Mouse (Mus musculus) hindbrain, embryonic 13.5 days (tissue): ENCODE measurements around the gene Dmbt1. TPM values are rescaled to one million over a fixed set of nuclear protein-coding genes. Genes with fewer than 3 reads are reported as not detected.
"Not testable (repeated sequence)": the region's sequence is repeated elsewhere in the genome, so short reads cannot be mapped to it uniquely, and the experiment has no call there.

ENCODE experiments used
- ATAC-seq: fragments of 200-750 bp; cut with Nextera tagmentation; 2 replicates; pipeline ENCODE4 v1.8.0; 2017; ENCODE audit warnings: moderate TSS enrichment; ENCODE audit not compliant: low FRiP score
- H3K27ac ChIP-seq: fragments of 300-500 bp; sonication (generic); 2 replicates; pipeline ENCODE4 v1.5.1; 2015; ENCODE audit warnings: inconsistent platforms, mild to moderate bottlenecking, moderate library complexity
- H3K27me3 ChIP-seq: fragments of 300-500 bp; sonication (generic); 2 replicates; pipeline ENCODE4 v1.6.1; 2015; ENCODE audit warnings: mild to moderate bottlenecking, inconsistent platforms
- H3K36me3 ChIP-seq: fragments of 300-500 bp; sonication (generic); 2 replicates; pipeline ENCODE4 v1.6.1; 2015; ENCODE audit warnings: mild to moderate bottlenecking, inconsistent platforms
- H3K4me1 ChIP-seq: fragments of 300-500 bp; sonication (generic); replicated peaks from 2 replicates; pipeline ENCODE4 v1.6.1; 2015; ENCODE audit warnings: inconsistent platforms
- H3K4me2 ChIP-seq: fragments of 300-500 bp; sonication (generic); 2 replicates; pipeline ENCODE4 v1.6.1; 2015; ENCODE audit warnings: inconsistent platforms, mild to moderate bottlenecking, moderate library complexity
- H3K4me3 ChIP-seq: fragments of 300-500 bp; sonication (generic); 2 replicates; pipeline ENCODE4 v1.5.1; 2015; ENCODE audit warnings: mild to moderate bottlenecking, inconsistent platforms
- H3K9ac ChIP-seq: fragments of 300-500 bp; sonication (generic); 2 replicates; pipeline ENCODE4 v1.6.1; 2015; ENCODE audit warnings: mild to moderate bottlenecking, inconsistent platforms
- H3K9me3 ChIP-seq: fragments of 300-500 bp; sonication (generic); 2 replicates; pipeline ENCODE4 v1.6.1; 2016; ENCODE audit warnings: inconsistent platforms
- WGBS: fragments of 180-500 bp; shearing (Covaris S2); methylation state at CpG from one replicate; pipeline ENCODE4 v1.1.7; 2015; 5-methylcytosine and 5-hydroxymethylcytosine counted together
- polyA plus RNA-seq: library from polyadenylated mRNA; unstranded; fragments of >200 nt; fragmentation: Nextera tagmentation; extraction: Ambion mirVana; gene quantifications from 2 replicates; pipeline ENCODE4 v1.2.1, GENCODE M21; 2015

Dmbt1 gene
- polyA plus RNA-seq, 1 experiment from 2014 or later = not detected

GRCm38 (mm10) chr7:131009178-131009577 is 22.7 kb upstream of the Dmbt1 start:
- H3K27ac ChIP-seq = no peak overlapping the region
- H3K4me3 ChIP-seq = no peak overlapping the region
- ATAC-seq = no peak
- no peaks in the 10 kb centered on the region for H3K27me3 ChIP-seq
- 86% methylated on average over 5 of the region's 5 CpGs for WGBS
- H3K4me2 ChIP-seq = no peak overlapping the region
- H3K9ac ChIP-seq = no peak overlapping the region
- no peaks in the 10 kb centered on the region for H3K4me1 ChIP-seq
- H3K36me3 ChIP-seq = no peaks in the 10 kb centered on the region
- H3K9me3 ChIP-seq = peaks cover 11% of the 10 kb centered on the region; the same call in 1 of the 2 replicates

DNA sequence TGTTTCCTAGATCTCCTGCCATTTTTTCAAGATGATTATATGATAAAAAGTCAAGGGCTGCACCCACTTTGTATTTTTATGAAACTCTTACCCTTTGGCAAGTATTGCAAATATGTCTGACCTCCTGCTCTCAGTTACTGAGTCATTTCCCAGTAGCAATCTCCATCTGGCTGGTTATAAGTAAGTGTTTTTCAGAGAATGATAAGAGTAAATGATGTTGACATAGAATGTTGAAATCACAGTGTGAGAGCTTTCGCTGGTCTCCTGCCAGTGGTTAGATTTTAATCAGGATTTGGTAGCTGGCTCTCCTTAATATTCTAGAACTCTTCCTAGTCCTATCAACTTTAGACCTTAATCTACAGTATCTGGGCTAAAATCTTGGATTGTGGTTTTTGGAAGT is 20.0 kb upstream of the Dmbt1 start:
- no peaks in the 10 kb centered on the region for H3K4me1 ChIP-seq
- WGBS = 97% methylated on average over 1 of the region's 1 CpGs
- no peak overlapping the region for H3K9ac ChIP-seq
- no peak overlapping the region for H3K4me3 ChIP-seq
- H3K9me3 ChIP-seq = peaks cover 4% of the 10 kb centered on the region; the same call in 1 of the 2 replicates
- no peaks in the 10 kb centered on the region for H3K36me3 ChIP-seq
- no peaks in the 10 kb centered on the region for H3K27me3 ChIP-seq
- ATAC-seq = no peak
- H3K27ac ChIP-seq = no peak overlapping the region
- no peak overlapping the region for H3K4me2 ChIP-seq

DNA sequence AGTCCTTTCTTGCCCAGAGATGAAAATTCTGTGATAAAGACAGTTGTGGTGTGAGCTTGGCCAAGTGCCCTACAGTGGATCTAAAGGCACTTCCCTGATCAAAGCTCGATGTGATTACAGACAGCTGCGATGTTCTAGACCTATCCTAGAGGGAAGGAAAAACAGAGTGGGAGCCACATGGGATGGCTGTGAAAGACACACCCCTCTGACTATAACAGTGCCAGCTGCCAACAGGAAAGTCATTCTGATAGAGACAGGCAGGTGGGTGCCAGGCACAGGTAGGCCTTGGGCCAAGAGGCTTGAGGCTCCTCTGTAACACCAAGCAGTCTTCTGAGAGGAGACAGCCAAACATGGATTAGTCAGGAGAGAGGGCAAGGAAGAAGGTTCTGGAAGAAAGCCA is 12.7 kb upstream of the Dmbt1 start:
- 93% methylated on average over 2 of the region's 2 CpGs for WGBS
- no peak overlapping the region for H3K4me2 ChIP-seq
- ATAC-seq = no peak
- no peak overlapping the region for H3K9ac ChIP-seq
- H3K4me3 ChIP-seq = no peak overlapping the region
- no peak overlapping the region for H3K27ac ChIP-seq
- no peaks in the 10 kb centered on the region for H3K27me3 ChIP-seq
- H3K9me3 ChIP-seq = no peaks in the 10 kb centered on the region; the same call in 1 of the 2 replicates
- H3K36me3 ChIP-seq = no peaks in the 10 kb centered on the region
- H3K4me1 ChIP-seq = no peaks in the 10 kb centered on the region

GRCm38 (mm10) chr7:131024807-131025206 is 7.0 kb upstream of the Dmbt1 start:
- 95% methylated on average over 1 of the region's 1 CpGs for WGBS
- Histone ChIP-seq H3K4me1 (no peaks in the 10 kb centered on the region), H3K4me2 (no peak overlapping the region), H3K36me3 (no peaks in the 10 kb centered on the region), H3K9me3 (no peaks in the 10 kb centered on the region), H3K27me3 (peaks cover 5% of the 10 kb centered on the region; the same call in 1 of the 2 replicates), H3K4me3 (no peak overlapping the region), H3K27ac (no peak overlapping the region), H3K9ac (no peak overlapping the region)
- ATAC-seq = no peak

- H3K4me1 ChIP-seq = no peaks in the 10 kb centered on the region
- no peak overlapping the region for H3K27ac ChIP-seq
- no peaks in the 10 kb centered on the region for H3K36me3 ChIP-seq
- no peak for ATAC-seq
- WGBS = 59% methylated on average over 1 of the region's 1 CpGs
- no peak overlapping the region for H3K9ac ChIP-seq
- no peaks in the 10 kb centered on the region for H3K9me3 ChIP-seq
- no peak overlapping the region for H3K4me2 ChIP-seq
- peaks cover 5% of the 10 kb centered on the region; the same call in 1 of the 2 replicates for H3K27me3 ChIP-seq
- H3K4me3 ChIP-seq = no peak overlapping the region
These were observed 4.3 kb upstream of the Dmbt1 start for GRCm38 (mm10) chr7:131027557-131027956.

GRCm38 (mm10) chr7:131036396-131036795 is 4.5 kb downstream of the Dmbt1 start:
- no peak overlapping the region for H3K27ac ChIP-seq
- ATAC-seq = no peak
- H3K9me3 ChIP-seq = no peaks in the 10 kb centered on the region
- no peaks in the 10 kb centered on the region for H3K4me1 ChIP-seq
- no peak overlapping the region for H3K4me2 ChIP-seq
- no peak overlapping the region for H3K9ac ChIP-seq
- H3K27me3 ChIP-seq = no peaks in the 10 kb centered on the region
- H3K4me3 ChIP-seq = no peak overlapping the region
- WGBS = 89% methylated on average over 3 of the region's 3 CpGs
- H3K36me3 ChIP-seq = no peaks in the 10 kb centered on the region

DNA sequence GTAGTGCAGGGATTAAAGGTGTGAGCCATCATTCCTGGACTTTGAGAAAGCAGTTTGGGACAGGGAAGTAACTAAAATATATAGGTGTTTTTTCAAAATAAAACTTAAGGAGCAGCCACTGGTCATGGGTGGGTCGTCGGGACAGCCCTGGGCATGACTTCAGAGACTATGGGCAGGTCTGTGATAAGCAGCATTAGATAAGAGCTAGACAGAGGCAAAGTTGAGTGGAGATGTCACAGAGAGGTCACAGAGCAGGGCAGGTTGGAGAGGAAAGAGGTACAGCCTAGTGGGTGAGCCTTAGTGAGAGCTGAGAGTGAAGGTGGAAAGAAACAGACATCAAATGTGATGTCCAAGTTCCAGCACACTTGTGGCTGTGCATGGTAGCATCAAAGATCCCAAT is 5.2 kb downstream of the Dmbt1 start:
- Histone ChIP-seq H3K4me3 (no peak overlapping the region), H3K27me3 (no peaks in the 10 kb centered on the region), H3K9ac (no peak overlapping the region), H3K36me3 (no peaks in the 10 kb centered on the region), H3K27ac (no peak overlapping the region), H3K9me3 (no peaks in the 10 kb centered on the region), H3K4me2 (no peak overlapping the region), H3K4me1 (no peaks in the 10 kb centered on the region)
- 95% methylated on average over 2 of the region's 2 CpGs for WGBS
- no peak for ATAC-seq

GRCm38 (mm10) chr7:131040760-131041159 is 8.9 kb downstream of the Dmbt1 start:
- H3K36me3 ChIP-seq, H3K9me3 ChIP-seq, H3K4me2 ChIP-seq, H3K4me1 ChIP-seq, H3K4me3 ChIP-seq, H3K27ac ChIP-seq, H3K9ac ChIP-seq, ATAC-seq, H3K27me3 ChIP-seq: not testable (repeated sequence)
- WGBS = 89% methylated on average over 8 of the region's 8 CpGs

DNA sequence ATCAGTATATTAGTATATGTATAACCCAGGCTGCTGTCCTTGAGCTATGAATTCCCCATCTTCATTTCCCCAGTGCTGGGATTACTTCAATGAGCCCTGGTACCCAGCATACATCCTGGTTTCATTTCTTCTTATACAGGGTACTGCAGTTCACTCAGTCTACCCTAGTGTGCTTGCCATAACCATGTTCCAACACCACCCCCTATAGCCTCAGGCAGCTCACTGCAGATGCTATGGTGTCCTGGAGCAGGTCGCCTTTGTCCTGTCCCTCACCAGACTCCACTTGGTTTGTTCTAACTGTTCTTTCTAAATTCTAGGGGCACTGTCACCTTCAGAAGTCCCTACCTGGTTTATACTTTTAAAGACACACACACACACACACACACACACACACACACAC is 10.8 kb downstream of the Dmbt1 start:
- Histone ChIP-seq H3K9ac (no peak overlapping the region), H3K4me2 (no peak overlapping the region), H3K4me3 (no peak overlapping the region), H3K4me1 (no peaks in the 10 kb centered on the region), H3K9me3 (no peaks in the 10 kb centered on the region), H3K27ac (no peak overlapping the region), H3K27me3 (no peaks in the 10 kb centered on the region), H3K36me3 (no peaks in the 10 kb centered on the region)
- no peak for ATAC-seq
- 65% methylated on average over 1 of the region's 1 CpGs for WGBS

- H3K9ac ChIP-seq, H3K4me3 ChIP-seq, ATAC-seq, H3K36me3 ChIP-seq, H3K27ac ChIP-seq, H3K9me3 ChIP-seq, H3K27me3 ChIP-seq, H3K4me2 ChIP-seq, H3K4me1 ChIP-seq: not testable (repeated sequence)
- WGBS = 31% methylated on average over 3 of the region's 3 CpGs
These were observed 13.5 kb downstream of the Dmbt1 start for GRCm38 (mm10) chr7:131045258-131045835.

GRCm38 (mm10) chr7:131049829-131050228 is 18.0 kb downstream of the Dmbt1 start:
- H3K4me3 ChIP-seq, H3K4me2 ChIP-seq, H3K9ac ChIP-seq, H3K27me3 ChIP-seq, H3K36me3 ChIP-seq, ATAC-seq, H3K27ac ChIP-seq, H3K9me3 ChIP-seq, H3K4me1 ChIP-seq: not testable (repeated sequence)
- 88% methylated on average over 8 of the region's 8 CpGs for WGBS

DNA sequence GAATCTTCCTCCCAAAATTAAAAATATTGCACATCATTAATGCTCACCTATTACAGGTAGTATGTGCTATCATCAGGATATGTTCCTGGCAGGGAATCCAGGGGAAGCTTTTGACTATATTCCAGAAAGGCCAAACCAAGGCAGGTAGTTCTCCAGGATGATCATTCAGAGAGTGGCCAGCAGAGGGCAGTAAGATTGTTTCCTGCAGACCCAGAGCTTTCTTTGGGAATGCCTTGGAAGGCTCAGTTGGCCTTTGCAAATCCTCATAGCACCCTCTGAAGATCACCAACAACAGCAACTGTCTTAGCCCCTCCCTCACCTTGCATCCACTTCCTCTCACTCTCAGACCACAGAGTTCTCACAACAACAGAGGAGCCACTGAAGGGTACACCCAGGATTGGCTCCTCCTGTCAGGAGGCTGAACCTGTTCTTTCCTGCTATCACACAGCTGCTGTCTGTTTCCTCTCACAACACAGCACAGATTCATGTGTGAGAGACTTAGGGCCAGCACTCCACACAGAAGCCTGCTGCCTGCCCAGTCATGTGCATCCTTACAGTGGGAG is 23.0 kb downstream of the Dmbt1 start:
- no peak for ATAC-seq
- H3K4me2 ChIP-seq = no peak overlapping the region

DNA sequence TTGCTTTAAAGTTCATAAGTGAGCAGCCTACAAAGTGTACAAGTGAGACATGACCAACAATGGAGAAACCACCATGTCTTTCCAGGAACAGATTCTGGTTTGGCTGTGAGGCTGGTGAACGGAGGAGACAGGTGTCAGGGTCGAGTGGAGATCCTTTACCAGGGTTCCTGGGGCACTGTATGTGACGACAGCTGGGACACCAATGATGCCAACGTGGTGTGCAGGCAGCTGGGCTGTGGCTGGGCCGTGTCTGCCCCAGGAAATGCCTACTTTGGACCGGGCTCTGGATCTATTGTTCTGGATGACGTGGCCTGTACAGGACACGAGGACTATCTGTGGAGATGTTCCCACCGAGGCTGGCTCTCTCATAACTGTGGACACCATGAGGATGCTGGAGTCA is 26.1 kb downstream of the Dmbt1 start:
- not testable (repeated sequence) for H3K27ac ChIP-seq, H3K4me3 ChIP-seq, H3K4me2 ChIP-seq, H3K36me3 ChIP-seq, H3K27me3 ChIP-seq, H3K4me1 ChIP-seq, ATAC-seq, H3K9me3 ChIP-seq, H3K9ac ChIP-seq
- 79% methylated on average over 9 of the region's 9 CpGs for WGBS

More for the DNA sequence above, 23.0 kb downstream of the Dmbt1 start:
- H3K4me3 ChIP-seq = no peak overlapping the region
- H3K27me3 ChIP-seq = no peaks in the 10 kb centered on the region
- no peak overlapping the region for H3K27ac ChIP-seq
- no peak overlapping the region for H3K9ac ChIP-seq
- H3K9me3 ChIP-seq = no peaks in the 10 kb centered on the region
- H3K36me3 ChIP-seq = no peaks in the 10 kb centered on the region
- H3K4me1 ChIP-seq = no peaks in the 10 kb centered on the region
